Mouse (Mus musculus) yolk sac, embryonic 10.5 days (tissue): ENCODE measurements around the gene Gpbar1.
"Not testable (repeated sequence)": the region's sequence is repeated elsewhere in the genome, so short reads cannot be mapped to it uniquely, and the experiment has no call there.

ENCODE experiments used
- DNase-seq: peaks from one replicate; pipeline ENCODE4 v3.0.0-alpha.2; 2017; ENCODE audit warnings: low spot score

Gpbar1 gene

GRCm38 (mm10) chr1:74326916-74327315 is 48.6 kb downstream of the Gpbar1 start:
- DNase-seq = not testable (repeated sequence)
